Comparison of ENCODE assay signal across 8 mouse cellular contexts in the genomic region with DNA sequence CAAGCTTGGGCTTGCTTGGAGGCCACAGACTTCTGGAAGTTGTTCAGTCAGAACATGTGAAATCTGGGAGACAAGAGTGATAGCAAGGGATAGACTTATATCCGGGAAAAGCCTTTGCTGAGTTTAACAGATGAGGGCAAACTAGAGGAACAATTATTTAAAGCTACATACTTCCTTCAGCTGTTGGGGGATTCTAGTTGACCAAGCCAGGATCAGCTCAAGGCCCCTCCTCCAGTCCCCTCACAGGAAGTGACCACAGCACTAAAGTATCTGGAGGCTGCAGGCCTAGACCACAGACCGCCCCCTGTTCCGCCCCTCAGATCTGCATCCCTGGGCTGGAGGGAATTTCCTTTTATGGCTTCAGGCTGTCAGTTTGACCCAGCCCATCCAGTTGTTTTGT. TPM values are rescaled to one million over a fixed set of nuclear protein-coding genes. Genes with fewer than 3 reads are reported as not detected.
DNase-seq lines count a peak whose midpoint lies in the region; ATAC-seq lines count a peak whose summit lies in the region.

No protein-coding gene starts in this region.

- peak overlapping the region; percentile 73 for H3K4me2 ChIP-seq in heart, embryonic 12.5 days
- H3K4me2 ChIP-seq in kidney, embryonic 16.5 days (replicated peaks; ENCODE audit: low read depth, low read length) = peak overlapping the region; percentile 79

- H3K9ac ChIP-seq in heart, embryonic 12.5 days = peak overlapping the region; percentile 69
- peak overlapping the region; percentile 53 for H3K9ac ChIP-seq in kidney, embryonic 16.5 days (replicated peaks; ENCODE audit: low read length)

- peaks cover 44% of the 10 kb centered on the region for H3K36me3 ChIP-seq in heart, embryonic 12.5 days
- peaks cover 38% of the 10 kb centered on the region for H3K36me3 ChIP-seq in kidney, embryonic 16.5 days (ENCODE audit: insufficient read depth, low read length)

- peak overlapping the region; percentile 48 for H3K4me3 ChIP-seq in brown adipose tissue, adult 24 weeks (ENCODE audit: insufficient read depth, low read depth, low read length)
- H3K4me3 ChIP-seq in heart, embryonic 12.5 days = peak overlapping the region; percentile 94
- H3K4me3 ChIP-seq in kidney, embryonic 16.5 days (ENCODE audit: low read length) = peak overlapping the region; percentile 72

- H3K27ac ChIP-seq in brown adipose tissue, adult 24 weeks (replicated peaks; ENCODE audit: low read depth, low read length) = peak overlapping the region; percentile 97
- peak overlapping the region; percentile 99 for H3K27ac ChIP-seq in heart, embryonic 12.5 days (ENCODE audit: poor library complexity, severe bottlenecking)
- peak overlapping the region; percentile 95 for H3K27ac ChIP-seq in kidney, embryonic 16.5 days (ENCODE audit: low read length)

- no peaks in the 10 kb centered on the region for H3K9me3 ChIP-seq in heart, embryonic 12.5 days (replicated peaks)
- no peaks in the 10 kb centered on the region for H3K9me3 ChIP-seq in kidney, embryonic 16.5 days (ENCODE audit: low read length)

- DNase-seq in MN1 (ENCODE audit: low spot score) = peak; percentile 66
- peak; percentile 83 for DNase-seq in lung, postnatal 25 days (ENCODE audit: low spot score)
- DNase-seq in urinary bladder, postnatal 4 days (ENCODE audit: low spot score in 2 of 2) = peak; percentile 75 to 81
- DNase-seq in frontal cortex, postnatal 25 days (ENCODE audit: low spot score in 2 of 2) = no peak
- DNase-seq in right cerebral cortex, postnatal 36 days (ENCODE audit: low spot score in 2 of 2) = no peak

- H3K4me1 ChIP-seq in brown adipose tissue, adult 24 weeks (ENCODE audit: control insufficient read depth, insufficient read depth, insufficient read length, low read length) = peaks cover 6% of the 10 kb centered on the region; the same call in 1 of the 2 replicates
- peaks cover 43% of the 10 kb centered on the region for H3K4me1 ChIP-seq in heart, embryonic 12.5 days (replicated peaks)
- peaks cover 46% of the 10 kb centered on the region for H3K4me1 ChIP-seq in kidney, embryonic 16.5 days (ENCODE audit: insufficient read depth, low read length)

- peak; percentile 70 for ATAC-seq in heart, embryonic 12.5 days (ENCODE audit: insufficient number of reproducible peaks, low FRiP score)
- peak; percentile 83 for ATAC-seq in kidney, embryonic 16.5 days (ENCODE audit: low FRiP score, low TSS enrichment)

- WGBS in heart, embryonic 12.5 days = 8% methylated on average over 3 of the region's 3 CpGs
- 9% methylated on average over 3 of the region's 3 CpGs for WGBS in kidney, embryonic 16.5 days

- no peaks in the 10 kb centered on the region for H3K27me3 ChIP-seq in heart, embryonic 12.5 days (replicated peaks)
- H3K27me3 ChIP-seq in kidney, embryonic 16.5 days (ENCODE audit: insufficient read depth, low read length) = no peaks in the 10 kb centered on the region

RNA-seq across cellular contexts. Expression of a gene that starts 1.8 kb away (rescaled TPM):
- polyA plus RNA-seq in brown adipose tissue, adult 24 weeks (2012; ENCODE audit: insufficient read depth, insufficient read length, missing spikeins) = 5.7 and 11.3 TPM in 2 replicates
- 29.1 and 30.9 TPM in 2 replicates for polyA plus RNA-seq in heart, embryonic 12.5 days (2016; fragmentation: Nextera tagmentation; extraction: Ambion mirVana)
- 42.9 TPM in 2 replicates for polyA plus RNA-seq in kidney, embryonic 16.5 days (2015; fragmentation: Nextera tagmentation; extraction: Ambion mirVana)

RNA-seq across cellular contexts. Expression of a gene that starts 2.6 kb away (rescaled TPM):
- polyA plus RNA-seq in brown adipose tissue, adult 24 weeks (2012; ENCODE audit: insufficient read depth, insufficient read length, missing spikeins) = 72.1 and 106 TPM in 2 replicates
- polyA plus RNA-seq in heart, embryonic 12.5 days (2016; fragmentation: Nextera tagmentation; extraction: Ambion mirVana) = 384 and 391 TPM in 2 replicates
- polyA plus RNA-seq in kidney, embryonic 16.5 days (2015; fragmentation: Nextera tagmentation; extraction: Ambion mirVana) = 377 and 439 TPM in 2 replicates

RNA-seq across cellular contexts. Expression of a gene that starts 5.2 kb away (rescaled TPM):
- 146 and 163 TPM in 2 replicates for polyA plus RNA-seq in brown adipose tissue, adult 24 weeks (2012; ENCODE audit: insufficient read depth, insufficient read length, missing spikeins)
- 142 and 160 TPM in 2 replicates for polyA plus RNA-seq in heart, embryonic 12.5 days (2016; fragmentation: Nextera tagmentation; extraction: Ambion mirVana)
- 107 and 121 TPM in 2 replicates for polyA plus RNA-seq in kidney, embryonic 16.5 days (2015; fragmentation: Nextera tagmentation; extraction: Ambion mirVana)

RNA-seq across cellular contexts. Expression of a gene that starts 13.1 kb away (rescaled TPM):
- polyA plus RNA-seq in brown adipose tissue, adult 24 weeks (2012; ENCODE audit: insufficient read depth, insufficient read length, missing spikeins) = 64.0 and 83.2 TPM in 2 replicates
- polyA plus RNA-seq in heart, embryonic 12.5 days (2016; fragmentation: Nextera tagmentation; extraction: Ambion mirVana) = 87.7 and 97.8 TPM in 2 replicates
- 120 and 123 TPM in 2 replicates for polyA plus RNA-seq in kidney, embryonic 16.5 days (2015; fragmentation: Nextera tagmentation; extraction: Ambion mirVana)

RNA-seq across cellular contexts. Expression of a gene that starts 48.5 kb away (rescaled TPM):
- polyA plus RNA-seq in brown adipose tissue, adult 24 weeks (2012; ENCODE audit: insufficient read depth, insufficient read length, missing spikeins) = 0.55 and 0.71 TPM in 2 replicates
- 8.7 and 9.4 TPM in 2 replicates for polyA plus RNA-seq in heart, embryonic 12.5 days (2016; fragmentation: Nextera tagmentation; extraction: Ambion mirVana)
- 10.4 and 10.5 TPM in 2 replicates for polyA plus RNA-seq in kidney, embryonic 16.5 days (2015; fragmentation: Nextera tagmentation; extraction: Ambion mirVana)

Comparison
In these comparisons a context has a peak if more than half of its experiments do, and no peak if none do; other contexts are left out.
1. DNase-seq: peak in MN1 (single experiment), lung, postnatal 25 days (single experiment) and urinary bladder, postnatal 4 days (2 of 2); none in frontal cortex, postnatal 25 days (0 of 2) and right cerebral cortex, postnatal 36 days (0 of 2).
2. Peak in every context shown above with its lines, with median percentiles within 50 percentile points of each other: H3K27ac ChIP-seq and H3K4me3 ChIP-seq.